Mouse (Mus musculus) heart, embryonic 16.5 days (tissue): ENCODE measurements around the gene Galntl6. TPM values are rescaled to one million over a fixed set of nuclear protein-coding genes. Genes with fewer than 3 reads are reported as not detected.
A peak's percentile ranks its signal among the peaks of the same experiment; 100 is the strongest.

ENCODE experiments used
- ATAC-seq: fragments of 200-750 bp; cut with Nextera tagmentation; replicated peaks from 2 replicates; pipeline ENCODE4 v1.8.0; 2017; ENCODE audit warnings: moderate number of reproducible peaks; ENCODE audit not compliant: insufficient read depth, low FRiP score; ENCODE audit errors: extremely low read depth
- H3K27ac ChIP-seq: fragments of 300-500 bp; sonication (generic); 2 replicates; pipeline ENCODE4 v1.5.1; 2014; ENCODE audit warnings: mild to moderate bottlenecking, low read length, control low read depth, moderate library complexity
- H3K27me3 ChIP-seq: fragments of 300-500 bp; sonication (generic); 2 replicates; pipeline ENCODE4 v1.6.1; 2014; ENCODE audit warnings: low read length, mixed read lengths; ENCODE audit not compliant: control insufficient read depth, insufficient read depth
- H3K36me3 ChIP-seq: fragments of 300-500 bp; sonication (generic); 2 replicates; pipeline ENCODE4 v1.6.1; 2014; ENCODE audit not compliant: control insufficient read depth, insufficient read depth
- H3K4me1 ChIP-seq: fragments of 300-500 bp; sonication (generic); 2 replicates; pipeline ENCODE4 v1.6.1; 2014; ENCODE audit warnings: low read length, mixed read lengths; ENCODE audit not compliant: control insufficient read depth, insufficient read depth
- H3K4me2 ChIP-seq: fragments of 300-500 bp; sonication (generic); 2 replicates; pipeline ENCODE4 v1.6.1; 2014; ENCODE audit warnings: low read depth, mild to moderate bottlenecking, control low read depth, low read length
- H3K4me3 ChIP-seq: fragments of 300-500 bp; sonication (generic); 2 replicates; pipeline ENCODE4 v1.5.1; 2014; ENCODE audit warnings: mild to moderate bottlenecking, control low read depth, low read length
- H3K9ac ChIP-seq: fragments of 300-500 bp; sonication (generic); 2 replicates; pipeline ENCODE4 v1.6.1; 2014; ENCODE audit warnings: low read length, control low read depth
- H3K9me3 ChIP-seq: fragments of 300-500 bp; sonication (generic); replicated peaks from 2 replicates; pipeline ENCODE4 v1.6.1; 2016; ENCODE audit warnings: low read length; ENCODE audit not compliant: control insufficient read depth
- WGBS: fragments of 180-500 bp; shearing (Covaris S2); extraction: QIAGEN DNeasy Blood & Tissue Kit; methylation state at CpG from one replicate; pipeline ENCODE4 v1.1.7; 2014; 5-methylcytosine and 5-hydroxymethylcytosine counted together
- polyA plus RNA-seq: library from polyadenylated mRNA; unstranded; fragments of >200 nt; fragmentation: Nextera tagmentation; extraction: Ambion mirVana; gene quantifications from 2 replicates; pipeline ENCODE4 v1.2.1, GENCODE M21; 2015

Galntl6 gene
- polyA plus RNA-seq, 1 experiment from 2014 or later: 0.03 TPM

- Histone ChIP-seq H3K4me3 (no peak overlapping the region), H3K4me2 (no peak overlapping the region), H3K27me3 (no peaks in the 10 kb centered on the region), H3K27ac (no peak overlapping the region), H3K9me3 (no peaks in the 10 kb centered on the region), H3K4me1 (peaks cover 6% of the 10 kb centered on the region; the same call in 1 of the 2 replicates), H3K9ac (no peak overlapping the region), H3K36me3 (no peaks in the 10 kb centered on the region)
- 82% methylated on average over 8 of the region's 8 CpGs for WGBS
- ATAC-seq: no peak
Observed at GRCm38 (mm10) chr8:57803821-57804220, 1108.6 kb downstream of the Galntl6 start.

- no peaks in the 10 kb centered on the region for H3K9me3 ChIP-seq
- H3K4me3 ChIP-seq: no peak overlapping the region
- WGBS: 48% methylated on average over 4 of the region's 4 CpGs
- no peak for ATAC-seq
- H3K36me3 ChIP-seq: no peaks in the 10 kb centered on the region
- H3K4me1 ChIP-seq: peaks cover 6% of the 10 kb centered on the region; the same call in 1 of the 2 replicates
- H3K27me3 ChIP-seq: no peaks in the 10 kb centered on the region
- no peak overlapping the region for H3K9ac ChIP-seq
- no peak overlapping the region for H3K4me2 ChIP-seq
- no peak overlapping the region for H3K27ac ChIP-seq
Observed at GRCm38 (mm10) chr8:57801197-57801596, 1111.2 kb downstream of the Galntl6 start.

- Histone ChIP-seq H3K4me1 (peaks cover 6% of the 10 kb centered on the region; the same call in 1 of the 2 replicates), H3K9ac (peak overlapping the region; percentile 68), H3K36me3 (no peaks in the 10 kb centered on the region), H3K9me3 (no peaks in the 10 kb centered on the region), H3K27ac (peak overlapping the region; percentile 87), H3K27me3 (peaks cover 1% of the 10 kb centered on the region; the same call in 1 of the 2 replicates), H3K4me2 (peak overlapping the region; percentile 79), H3K4me3 (peak overlapping the region; percentile 58)
- WGBS: 19% methylated on average over 4 of the region's 4 CpGs
- peak; percentile 78 for ATAC-seq
Observed at GRCm38 (mm10) chr8:57800327-57800726, 1112.1 kb downstream of the Galntl6 start.

GRCm38 (mm10) chr8:57799797-57800204 lies 1112.6 kb downstream of the Galntl6 start:
- H3K27ac ChIP-seq: peak overlapping the region; percentile 87
- ATAC-seq: peak; percentile 91
- H3K4me3 ChIP-seq: peak overlapping the region; percentile 58
- 2% methylated on average over 12 of the region's 12 CpGs for WGBS
- peaks cover 6% of the 10 kb centered on the region; the same call in 1 of the 2 replicates for H3K4me1 ChIP-seq
- peak overlapping the region; percentile 68 for H3K9ac ChIP-seq
- H3K36me3 ChIP-seq: no peaks in the 10 kb centered on the region
- peak overlapping the region; percentile 79 for H3K4me2 ChIP-seq
- H3K9me3 ChIP-seq: no peaks in the 10 kb centered on the region
- peaks cover 5% of the 10 kb centered on the region; the same call in 1 of the 2 replicates for H3K27me3 ChIP-seq

- peaks cover 5% of the 10 kb centered on the region for H3K27me3 ChIP-seq
- no peaks in the 10 kb centered on the region; the same call in 1 of the 2 replicates for H3K4me1 ChIP-seq
- no peaks in the 10 kb centered on the region for H3K9me3 ChIP-seq
- no peak overlapping the region for H3K4me3 ChIP-seq
- 36% methylated on average over 4 of the region's 4 CpGs for WGBS
- H3K9ac ChIP-seq: no peak overlapping the region
- H3K36me3 ChIP-seq: no peaks in the 10 kb centered on the region
- H3K4me2 ChIP-seq: no peak overlapping the region
- no peak overlapping the region for H3K27ac ChIP-seq
- no peak for ATAC-seq
Observed at GRCm38 (mm10) chr8:57793455-57793854, 1119.0 kb downstream of the Galntl6 start.

- Histone ChIP-seq H3K9ac (no peak overlapping the region), H3K4me3 (no peak overlapping the region), H3K9me3 (no peaks in the 10 kb centered on the region), H3K4me1 (no peaks in the 10 kb centered on the region; the same call in 1 of the 2 replicates), H3K36me3 (no peaks in the 10 kb centered on the region), H3K27ac (no peak overlapping the region), H3K27me3 (peaks cover 5% of the 10 kb centered on the region), H3K4me2 (no peak overlapping the region)
- 75% methylated on average over 7 of the region's 7 CpGs for WGBS
- ATAC-seq: no peak
Observed at GRCm38 (mm10) chr8:57792246-57792645, 1120.2 kb downstream of the Galntl6 start.

GRCm38 (mm10) chr8:57791309-57791721 lies 1121.1 kb downstream of the Galntl6 start:
- 23% methylated on average over 5 of the region's 5 CpGs for WGBS
- Histone ChIP-seq H3K9ac (no peak overlapping the region), H3K36me3 (no peaks in the 10 kb centered on the region), H3K27me3 (peaks cover 5% of the 10 kb centered on the region), H3K27ac (no peak overlapping the region), H3K4me3 (no peak overlapping the region), H3K4me2 (no peak overlapping the region), H3K9me3 (no peaks in the 10 kb centered on the region), H3K4me1 (no peaks in the 10 kb centered on the region; the same call in 1 of the 2 replicates)
- 0 out of 2 replicates have a peak, but pooled peaks have one; percentile 37 for ATAC-seq

GRCm38 (mm10) chr8:57779551-57779950 lies 1132.9 kb downstream of the Galntl6 start:
- no peak overlapping the region for H3K9ac ChIP-seq
- H3K27me3 ChIP-seq: 0 out of 2 replicates have a peak, but pooled peaks cover 5% of the 10 kb centered on the region
- no peak overlapping the region for H3K27ac ChIP-seq
- no peaks in the 10 kb centered on the region for H3K9me3 ChIP-seq
- no peak overlapping the region for H3K4me3 ChIP-seq
- no peak overlapping the region for H3K4me2 ChIP-seq
- H3K4me1 ChIP-seq: no peaks in the 10 kb centered on the region
- no peaks in the 10 kb centered on the region for H3K36me3 ChIP-seq
- 59% methylated on average over 7 of the region's 7 CpGs for WGBS
- ATAC-seq: no peak

GRCm38 (mm10) chr8:57777988-57778721 lies 1134.3 kb downstream of the Galntl6 start:
- H3K4me3 ChIP-seq: no peak overlapping the region
- no peak for ATAC-seq
- H3K36me3 ChIP-seq: no peaks in the 10 kb centered on the region
- no peak overlapping the region for H3K27ac ChIP-seq
- no peak overlapping the region for H3K4me2 ChIP-seq
- no peaks in the 10 kb centered on the region for H3K4me1 ChIP-seq
- no peak overlapping the region for H3K9ac ChIP-seq
- WGBS: 71% methylated on average over 7 of the region's 7 CpGs
- no peaks in the 10 kb centered on the region for H3K9me3 ChIP-seq
- H3K27me3 ChIP-seq: 0 out of 2 replicates have a peak, but pooled peaks cover 5% of the 10 kb centered on the region
